22 mouse cellular contexts compared by ENCODE assay signal in the genomic region with DNA sequence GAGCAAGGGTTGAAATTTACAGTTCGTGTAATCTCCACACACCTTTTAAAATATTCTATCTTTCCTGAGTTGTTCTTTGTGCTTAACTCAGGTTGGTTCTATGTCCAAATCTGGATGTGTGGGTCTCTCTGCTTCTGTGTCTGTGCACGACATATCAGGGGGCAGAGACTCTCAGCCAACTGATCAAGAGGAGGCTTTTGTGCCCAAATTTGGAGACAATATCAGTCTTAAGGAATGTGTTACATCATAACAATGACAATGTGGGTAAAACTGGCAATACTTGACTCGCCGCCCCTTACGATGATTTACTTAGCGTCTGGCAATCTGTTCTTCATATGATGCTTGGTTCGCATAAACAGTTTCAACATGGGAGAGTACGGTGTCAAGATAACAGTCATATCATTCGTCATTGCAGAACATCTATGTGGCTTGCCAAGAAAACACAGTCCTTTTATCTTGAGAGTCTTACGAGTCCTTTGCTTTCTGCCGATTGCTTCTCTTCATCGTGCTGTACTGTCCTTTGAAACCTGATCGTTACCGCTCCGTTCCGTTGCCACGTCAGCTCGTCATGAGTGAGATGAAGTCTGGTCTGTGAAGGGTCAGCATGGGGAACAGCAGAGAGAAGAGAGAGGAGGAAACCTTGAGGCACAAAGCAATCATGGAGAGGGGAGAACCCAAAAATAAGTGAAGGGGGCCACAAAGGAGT.
DNase-seq lines count a peak whose midpoint lies in the region; ATAC-seq lines count a peak whose summit lies in the region.
"Had no signal": no experiment of that assay in that cellular context is flagged by ENCODE, and none has a peak within 500 bp of the region (broad histone marks: within the 10 kb centered on the region; RNA-seq: fewer than 3 reads in every experiment).

No protein-coding gene starts in this region.

- H3K36me3 ChIP-seq in heart, embryonic 15.5 days = no peaks in the 10 kb centered on the region
- no peaks in the 10 kb centered on the region for H3K36me3 ChIP-seq in liver, embryonic 12.5 days
- H3K36me3 ChIP-seq in embryonic facial prominence, embryonic 13.5 days = no peaks in the 10 kb centered on the region
- H3K36me3 ChIP-seq in embryonic facial prominence, embryonic 15.5 days = no peaks in the 10 kb centered on the region
- H3K36me3 ChIP-seq: hindbrain, embryonic 10.5 days; neural tube, embryonic 12.5 days had no signal

- no peak for ATAC-seq in heart, embryonic 15.5 days (replicated peaks; ENCODE audit: insufficient number of reproducible peaks, insufficient read depth, low FRiP score, low read depth)
- no peak for ATAC-seq in liver, embryonic 12.5 days
- no peak for ATAC-seq in embryonic facial prominence, embryonic 13.5 days (ENCODE audit: insufficient number of reproducible peaks, insufficient read depth, low FRiP score, low TSS enrichment, low read depth)
- no peak for ATAC-seq in embryonic facial prominence, embryonic 15.5 days (ENCODE audit: insufficient number of reproducible peaks, low FRiP score, low TSS enrichment, low read depth)
- ATAC-seq: forebrain, embryonic 16.5 days; hindbrain, postnatal 0 days had no signal

- no peak for DNase-seq in heart, postnatal 4 days
- no peak for DNase-seq in liver
- DNase-seq in spleen, postnatal 14 days (ENCODE audit: low spot score in 2 of 2) = no peak
- no peak for DNase-seq in frontal cortex, postnatal 25 days (ENCODE audit: low spot score in 2 of 2)
- DNase-seq: adrenal gland, adult 2 months; cerebellum, adult 9-10 months; gastrocnemius, postnatal 36 days; kidney, adult 9 months; kidney, postnatal 36 days; layer of hippocampus, adult 9-11 months; right cerebral cortex, postnatal 4 days; thymus, postnatal 4 days had no signal

- H3K4me3 ChIP-seq in heart, embryonic 15.5 days = peak overlapping the region; percentile 22; the same call in 1 of the 2 replicates
- H3K4me3 ChIP-seq in liver, embryonic 12.5 days = no peak overlapping the region
- 0 out of 2 replicates have a peak overlapping the region, but pooled peaks have one; percentile 8 for H3K4me3 ChIP-seq in embryonic facial prominence, embryonic 13.5 days
- peak overlapping the region; percentile 7; the same call in 1 of the 2 replicates for H3K4me3 ChIP-seq in embryonic facial prominence, embryonic 15.5 days (replicated peaks)
- H3K4me3 ChIP-seq: hindbrain, embryonic 10.5 days; neural tube, embryonic 12.5 days had no signal

- 38% methylated on average over 18 of the region's 18 CpGs for WGBS in heart, embryonic 15.5 days
- WGBS in liver, embryonic 12.5 days (ENCODE audit: insufficient replicate concordance) = 70% methylated on average over 18 of the region's 18 CpGs
- whole genome bisulfite sequencing in embryonic facial prominence, embryonic 13.5 days = 43% methylated on average over 18 of the region's 18 CpGs
- WGBS in embryonic facial prominence, embryonic 15.5 days = 44% methylated on average over 18 of the region's 18 CpGs

- H3K27me3 ChIP-seq in heart, embryonic 15.5 days = no peaks in the 10 kb centered on the region
- no peaks in the 10 kb centered on the region for H3K27me3 ChIP-seq in liver, embryonic 12.5 days (replicated peaks)
- H3K27me3 ChIP-seq in embryonic facial prominence, embryonic 13.5 days = no peaks in the 10 kb centered on the region
- H3K27me3 ChIP-seq in embryonic facial prominence, embryonic 15.5 days = no peaks in the 10 kb centered on the region
- H3K27me3 ChIP-seq: neural tube, embryonic 12.5 days had no signal

- H3K4me1 ChIP-seq in heart, embryonic 15.5 days (replicated peaks) = peaks cover 3% of the 10 kb centered on the region; the same call in 1 of the 2 replicates
- peaks cover 9% of the 10 kb centered on the region for H3K4me1 ChIP-seq in liver, embryonic 12.5 days
- H3K4me1 ChIP-seq in embryonic facial prominence, embryonic 13.5 days = peaks cover 19% of the 10 kb centered on the region; the same call in 1 of the 2 replicates
- H3K4me1 ChIP-seq in embryonic facial prominence, embryonic 15.5 days = peaks cover 8% of the 10 kb centered on the region; the same call in 1 of the 2 replicates
- H3K4me1 ChIP-seq: hindbrain, embryonic 10.5 days; neural tube, embryonic 12.5 days had no signal

- H3K9me3 ChIP-seq in heart, embryonic 15.5 days (replicated peaks) = no peaks in the 10 kb centered on the region
- no peaks in the 10 kb centered on the region for H3K9me3 ChIP-seq in liver, embryonic 12.5 days (replicated peaks)
- H3K9me3 ChIP-seq in embryonic facial prominence, embryonic 13.5 days = no peaks in the 10 kb centered on the region
- H3K9me3 ChIP-seq in embryonic facial prominence, embryonic 15.5 days (replicated peaks) = no peaks in the 10 kb centered on the region
- H3K9me3 ChIP-seq: hindbrain, embryonic 10.5 days; neural tube, embryonic 12.5 days had no signal

- H3K27ac ChIP-seq in heart, embryonic 15.5 days = no peak overlapping the region
- H3K27ac ChIP-seq in liver, embryonic 12.5 days = no peak overlapping the region
- H3K27ac ChIP-seq in embryonic facial prominence, embryonic 13.5 days = peak overlapping the region; percentile 84
- H3K27ac ChIP-seq in embryonic facial prominence, embryonic 15.5 days (replicated peaks) = peak overlapping the region; percentile 69
- H3K27ac ChIP-seq: hindbrain, embryonic 10.5 days; hindbrain, postnatal 0 days; liver, embryonic 14.5 days; neural tube, embryonic 12.5 days had no signal

- peak overlapping the region; percentile 47 for H3K4me2 ChIP-seq in heart, embryonic 15.5 days
- H3K4me2 ChIP-seq in liver, embryonic 12.5 days = 0 out of 2 replicates have a peak overlapping the region, but pooled peaks have one; percentile 1
- peak overlapping the region; percentile 45 for H3K4me2 ChIP-seq in embryonic facial prominence, embryonic 13.5 days
- peak overlapping the region; percentile 28 for H3K4me2 ChIP-seq in embryonic facial prominence, embryonic 15.5 days (replicated peaks)
- H3K4me2 ChIP-seq: midbrain, embryonic 11.5 days; neural tube, embryonic 12.5 days had no signal

- H3K9ac ChIP-seq in heart, embryonic 15.5 days = no peak overlapping the region
- H3K9ac ChIP-seq in liver, embryonic 12.5 days = no peak overlapping the region
- no peak overlapping the region for H3K9ac ChIP-seq in embryonic facial prominence, embryonic 13.5 days
- H3K9ac ChIP-seq in embryonic facial prominence, embryonic 15.5 days = no peak overlapping the region
- H3K9ac ChIP-seq: liver, embryonic 14.5 days; neural tube, embryonic 12.5 days had no signal

Comparison
In these comparisons a context has a peak if more than half of its experiments do, and no peak if none do; other contexts are left out.
1. H3K27ac ChIP-seq: peak in embryonic facial prominence, embryonic 13.5 days (single experiment) and embryonic facial prominence, embryonic 15.5 days (single experiment); none in heart, embryonic 15.5 days (single experiment) and liver, embryonic 12.5 days (single experiment).
2. Peak in every context shown above with its lines, with median percentiles within 50 percentile points of each other: H3K4me2 ChIP-seq.